Mouse (Mus musculus) cortical plate, adult 2 months (tissue): ENCODE results near the gene Sycp2.

Experiments used
- CTCF ChIP-seq: fragments of 200-500 bp; IDR thresholded peaks from 2 replicates; pipeline ENCODE4 v1.5.1; 2011; ENCODE audit warnings: mild to moderate bottlenecking, control low read depth, low read length; ENCODE audit not compliant: insufficient read depth; ENCODE audit errors: extremely low read depth
- POLR2A ChIP-seq: fragments of 200-500 bp; IDR thresholded peaks from 2 replicates; pipeline ENCODE4 v1.6.1; 2011; ENCODE audit warnings: mild to moderate bottlenecking, low read length, control low read depth; ENCODE audit not compliant: insufficient read depth; ENCODE audit errors: extremely low read depth

GRCm38 (mm10) chr2:178433903-178434302 lies 26.4 kb upstream of the Sycp2 start:
- TF ChIP-seq CTCF (no peak), POLR2A (no peak)
